Mouse (Mus musculus): ENCODE measurements around the gene Prrc2b. TPM values are rescaled to one million over a fixed set of nuclear protein-coding genes. Genes with fewer than 3 reads are reported as not detected.

The Prrc2b gene
- polyA plus RNA-seq, 1 experiment from 2014 or later: 51.7 TPM

- Histone ChIP-seq H3K9ac (no peak overlapping the region), H3K9me3 (no peaks in the 10 kb centered on the region), H3K4me2 (no peak overlapping the region), H3K36me3 (no peaks in the 10 kb centered on the region), H3K4me1 (no peaks in the 10 kb centered on the region), H3K4me3 (no peak overlapping the region), H3K27me3 (no peaks in the 10 kb centered on the region), H3K27ac (no peak overlapping the region)
- 67% methylated on average over 2 of the region's 2 CpGs for WGBS
- no peak for ATAC-seq (ENCODE audit: borderline replicate concordance, extremely low read depth, low FRiP score, low TSS enrichment)
Observed at GRCm38 (mm10) chr2:32121785-32122184, 29.1 kb upstream of the Prrc2b start.

GRCm38 (mm10) chr2:32127653-32128535 is 23.0 kb upstream of the Prrc2b start:
- H3K9me3 ChIP-seq: no peaks in the 10 kb centered on the region
- no peak overlapping the region for H3K4me3 ChIP-seq
- no peak overlapping the region for H3K9ac ChIP-seq
- peak; percentile 45; the same call in 1 of the 2 replicates for ATAC-seq (ENCODE audit: borderline replicate concordance, extremely low read depth, low FRiP score, low TSS enrichment)
- H3K27me3 ChIP-seq: no peaks in the 10 kb centered on the region
- 0 out of 2 replicates have a peak overlapping the region, but pooled peaks have one; percentile 3 for H3K4me2 ChIP-seq
- peaks cover 28% of the 10 kb centered on the region for H3K4me1 ChIP-seq
- H3K27ac ChIP-seq: no peak overlapping the region
- WGBS: 11% methylated on average over 16 of the region's 16 CpGs
- H3K36me3 ChIP-seq: no peaks in the 10 kb centered on the region

- ATAC-seq (ENCODE audit: borderline replicate concordance, extremely low read depth, low FRiP score, low TSS enrichment): no peak
- Histone ChIP-seq H3K4me2 (0 out of 2 replicates have a peak overlapping the region, but pooled peaks have one; percentile 3), H3K9ac (no peak overlapping the region), H3K9me3 (no peaks in the 10 kb centered on the region), H3K27me3 (no peaks in the 10 kb centered on the region), H3K4me3 (no peak overlapping the region), H3K4me1 (peaks cover 28% of the 10 kb centered on the region), H3K36me3 (no peaks in the 10 kb centered on the region), H3K27ac (no peak overlapping the region)
- WGBS: 76% methylated on average over 5 of the region's 5 CpGs
Observed at GRCm38 (mm10) chr2:32128536-32128841, 22.4 kb upstream of the Prrc2b start.

- H3K4me2 ChIP-seq: no peak overlapping the region
- no peak overlapping the region for H3K27ac ChIP-seq
Observed at GRCm38 (mm10) chr2:32129383-32130074, 21.4 kb upstream of the Prrc2b start.

GRCm38 (mm10) chr2:32130435-32130834 is 20.4 kb upstream of the Prrc2b start:
- 0 out of 2 replicates have a peak overlapping the region, but pooled peaks have one; percentile 1 for H3K4me2 ChIP-seq
- no peak overlapping the region for H3K4me3 ChIP-seq
- H3K36me3 ChIP-seq: no peaks in the 10 kb centered on the region
- WGBS: 30% methylated on average over 6 of the region's 6 CpGs
- H3K27ac ChIP-seq: no peak overlapping the region
- H3K9ac ChIP-seq: 0 out of 2 replicates have a peak overlapping the region, but pooled peaks have one; percentile 1
- H3K27me3 ChIP-seq: no peaks in the 10 kb centered on the region
- H3K9me3 ChIP-seq: no peaks in the 10 kb centered on the region
- ATAC-seq (ENCODE audit: borderline replicate concordance, extremely low read depth, low FRiP score, low TSS enrichment): no peak
- H3K4me1 ChIP-seq: peaks cover 28% of the 10 kb centered on the region

More at GRCm38 (mm10) chr2:32129383-32130074, 21.4 kb upstream of the Prrc2b start:
- Histone ChIP-seq H3K4me3 (no peak overlapping the region), H3K4me1 (peaks cover 28% of the 10 kb centered on the region), H3K9ac (no peak overlapping the region), H3K27me3 (no peaks in the 10 kb centered on the region), H3K36me3 (no peaks in the 10 kb centered on the region), H3K9me3 (no peaks in the 10 kb centered on the region)
- no peak for ATAC-seq (ENCODE audit: borderline replicate concordance, extremely low read depth, low FRiP score, low TSS enrichment)
- WGBS: 39% methylated on average over 11 of the region's 11 CpGs

GRCm38 (mm10) chr2:32131205-32131834 is 19.6 kb upstream of the Prrc2b start:
- WGBS: 50% methylated on average over 9 of the region's 9 CpGs
- H3K4me3 ChIP-seq: no peak overlapping the region
- no peak overlapping the region for H3K4me2 ChIP-seq
- H3K27ac ChIP-seq: no peak overlapping the region
- H3K9ac ChIP-seq: no peak overlapping the region
- peaks cover 28% of the 10 kb centered on the region for H3K4me1 ChIP-seq
- no peaks in the 10 kb centered on the region for H3K27me3 ChIP-seq
- H3K9me3 ChIP-seq: no peaks in the 10 kb centered on the region
- H3K36me3 ChIP-seq: no peaks in the 10 kb centered on the region
- ATAC-seq (ENCODE audit: borderline replicate concordance, extremely low read depth, low FRiP score, low TSS enrichment): no peak

- no peak for ATAC-seq (ENCODE audit: borderline replicate concordance, extremely low read depth, low FRiP score, low TSS enrichment)
- WGBS: 51% methylated on average over 6 of the region's 6 CpGs
- H3K27me3 ChIP-seq: no peaks in the 10 kb centered on the region
- no peak overlapping the region for H3K4me3 ChIP-seq
- no peaks in the 10 kb centered on the region for H3K36me3 ChIP-seq
- H3K4me1 ChIP-seq: peaks cover 28% of the 10 kb centered on the region
- H3K9me3 ChIP-seq: no peaks in the 10 kb centered on the region
- H3K4me2 ChIP-seq: no peak overlapping the region
- no peak overlapping the region for H3K9ac ChIP-seq
- no peak overlapping the region for H3K27ac ChIP-seq
Observed at GRCm38 (mm10) chr2:32131866-32132566, 18.9 kb upstream of the Prrc2b start.

- no peaks in the 10 kb centered on the region for H3K9me3 ChIP-seq
- H3K4me3 ChIP-seq: no peak overlapping the region
- H3K9ac ChIP-seq: no peak overlapping the region
- 6% methylated on average over 12 of the region's 12 CpGs for WGBS
- no peaks in the 10 kb centered on the region for H3K27me3 ChIP-seq
- H3K27ac ChIP-seq: no peak overlapping the region
- H3K4me1 ChIP-seq: peaks cover 32% of the 10 kb centered on the region
- H3K4me2 ChIP-seq: peak overlapping the region; percentile 17; the same call in 1 of the 2 replicates
- ATAC-seq (ENCODE audit: borderline replicate concordance, extremely low read depth, low FRiP score, low TSS enrichment): peak; percentile 48; the same call in 1 of the 2 replicates
- H3K36me3 ChIP-seq: no peaks in the 10 kb centered on the region
Observed at GRCm38 (mm10) chr2:32132567-32132992, 18.3 kb upstream of the Prrc2b start.

GRCm38 (mm10) chr2:32134039-32134438 is 16.8 kb upstream of the Prrc2b start:
- H3K4me2 ChIP-seq: no peak overlapping the region
- no peak overlapping the region for H3K27ac ChIP-seq
- H3K9me3 ChIP-seq: no peaks in the 10 kb centered on the region
- no peak overlapping the region for H3K4me3 ChIP-seq
- 5% methylated on average over 2 of the region's 2 CpGs for WGBS
- peaks cover 23% of the 10 kb centered on the region for H3K4me1 ChIP-seq
- ATAC-seq (ENCODE audit: borderline replicate concordance, extremely low read depth, low FRiP score, low TSS enrichment): no peak
- no peaks in the 10 kb centered on the region for H3K36me3 ChIP-seq
- H3K9ac ChIP-seq: no peak overlapping the region
- no peaks in the 10 kb centered on the region for H3K27me3 ChIP-seq

GRCm38 (mm10) chr2:32137667-32138266 is 13.1 kb upstream of the Prrc2b start:
- H3K9ac ChIP-seq: peak overlapping the region; percentile 79
- H3K36me3 ChIP-seq: no peaks in the 10 kb centered on the region
- peak overlapping the region; percentile 69 for H3K4me3 ChIP-seq
- ATAC-seq (ENCODE audit: borderline replicate concordance, extremely low read depth, low FRiP score, low TSS enrichment): peak; percentile 98
- H3K4me1 ChIP-seq: peaks cover 7% of the 10 kb centered on the region; the same call in 1 of the 2 replicates
- under 1% methylated on average over 40 of the region's 40 CpGs for WGBS
- no peaks in the 10 kb centered on the region for H3K9me3 ChIP-seq
- peak overlapping the region; percentile 82 for H3K27ac ChIP-seq
- no peaks in the 10 kb centered on the region for H3K27me3 ChIP-seq
- H3K4me2 ChIP-seq: peak overlapping the region; percentile 65

GRCm38 (mm10) chr2:32139377-32139776 is 11.5 kb upstream of the Prrc2b start:
- H3K4me3 ChIP-seq: no peak overlapping the region
- no peaks in the 10 kb centered on the region for H3K36me3 ChIP-seq
- H3K27ac ChIP-seq: no peak overlapping the region
- H3K9me3 ChIP-seq: no peaks in the 10 kb centered on the region
- H3K4me1 ChIP-seq: peaks cover 6% of the 10 kb centered on the region; the same call in 1 of the 2 replicates
- no peak overlapping the region for H3K4me2 ChIP-seq
- H3K9ac ChIP-seq: no peak overlapping the region
- 69% methylated on average over 5 of the region's 5 CpGs for WGBS
- H3K27me3 ChIP-seq: no peaks in the 10 kb centered on the region
- no peak for ATAC-seq (ENCODE audit: borderline replicate concordance, extremely low read depth, low FRiP score, low TSS enrichment)

Measured in lung, embryonic 15.5 days (tissue).